Mouse (Mus musculus) heart, embryonic 13.5 days (tissue): ENCODE data around the gene Fam161a. TPM values are rescaled to one million over a fixed set of nuclear protein-coding genes. Genes with fewer than 3 reads are reported as not detected.
"Not testable (repeated sequence)": the region's sequence is repeated elsewhere in the genome, so short reads cannot be mapped to it uniquely, and the experiment has no call there.

Experiments used
- ATAC-seq: fragments of 200-750 bp; cut with Nextera tagmentation; 2 replicates; pipeline ENCODE4 v1.8.0; 2017; ENCODE audit warnings: moderate TSS enrichment; ENCODE audit not compliant: insufficient number of reproducible peaks, low FRiP score, low TSS enrichment; ENCODE audit errors: extremely low read depth
- H3K27ac ChIP-seq: fragments of 300-500 bp; sonication (generic); replicated peaks from 2 replicates; pipeline ENCODE4 v1.5.1; 2015; ENCODE audit warnings: moderate library complexity, mild to moderate bottlenecking, inconsistent platforms
- H3K27me3 ChIP-seq: fragments of 300-500 bp; sonication (generic); replicated peaks from 2 replicates; pipeline ENCODE4 v1.6.1; 2015; ENCODE audit warnings: mild to moderate bottlenecking, inconsistent platforms
- H3K36me3 ChIP-seq: fragments of 300-500 bp; sonication (generic); 2 replicates; pipeline ENCODE4 v1.6.1; 2015; ENCODE audit warnings: mild to moderate bottlenecking, inconsistent platforms
- H3K4me1 ChIP-seq: fragments of 300-500 bp; sonication (generic); 2 replicates; pipeline ENCODE4 v1.6.1; 2015; ENCODE audit warnings: inconsistent platforms
- H3K4me2 ChIP-seq: fragments of 300-500 bp; sonication (generic); 2 replicates; pipeline ENCODE4 v1.6.1; 2015; ENCODE audit warnings: inconsistent platforms, mild to moderate bottlenecking, moderate library complexity
- H3K4me3 ChIP-seq: fragments of 300-500 bp; sonication (generic); 2 replicates; pipeline ENCODE4 v1.5.1; 2015; ENCODE audit warnings: moderate library complexity, mild to moderate bottlenecking, inconsistent platforms
- H3K9ac ChIP-seq: fragments of 300-500 bp; sonication (generic); 2 replicates; pipeline ENCODE4 v1.6.1; 2015; ENCODE audit warnings: inconsistent platforms, mild to moderate bottlenecking, moderate library complexity
- H3K9me3 ChIP-seq: fragments of 300-500 bp; sonication (generic); 2 replicates; pipeline ENCODE4 v1.6.1; 2016; ENCODE audit warnings: inconsistent platforms
- WGBS: fragments of 180-500 bp; shearing (Covaris S2); methylation state at CpG from one replicate; pipeline ENCODE4 v1.1.7; 2015; ENCODE audit warnings: mixed read lengths; 5-methylcytosine and 5-hydroxymethylcytosine counted together
- polyA plus RNA-seq: library from polyadenylated mRNA; unstranded; fragments of >200 nt; fragmentation: Nextera tagmentation; extraction: Ambion mirVana; gene quantifications from 2 replicates; pipeline ENCODE4 v1.2.1, GENCODE M21; 2015

The Fam161a gene
- polyA plus RNA-seq, 1 experiment from 2014 or later: 0.99 TPM

DNA sequence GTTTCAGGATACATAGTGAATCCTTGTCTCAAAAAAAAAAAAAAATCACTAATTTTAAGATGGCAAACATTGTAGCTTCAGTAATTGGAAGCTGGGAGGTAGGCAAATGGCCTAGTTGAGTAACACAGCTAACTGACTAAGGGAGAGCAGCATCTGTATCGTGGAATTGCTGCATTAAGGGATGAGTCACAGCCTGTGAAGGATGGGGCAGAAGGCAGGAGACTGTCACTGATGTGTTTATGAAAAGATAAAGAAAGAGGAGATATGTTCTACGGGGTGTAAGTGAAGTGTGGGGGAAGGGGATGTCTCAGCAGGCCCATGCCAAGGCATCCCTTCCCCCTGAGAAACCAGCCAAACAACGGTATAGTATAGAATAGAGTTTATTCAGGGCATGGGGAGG, 56.5 kb downstream of the Fam161a start:
- Histone ChIP-seq H3K9me3 (no peaks in the 10 kb centered on the region), H3K4me3 (no peak overlapping the region), H3K4me1 (peaks cover 8% of the 10 kb centered on the region), H3K27ac (no peak overlapping the region), H3K4me2 (no peak overlapping the region), H3K27me3 (no peaks in the 10 kb centered on the region), H3K36me3 (no peaks in the 10 kb centered on the region), H3K9ac (no peak overlapping the region)
- 33% methylated on average over 3 of the region's 3 CpGs for WGBS
- ATAC-seq: no peak

DNA sequence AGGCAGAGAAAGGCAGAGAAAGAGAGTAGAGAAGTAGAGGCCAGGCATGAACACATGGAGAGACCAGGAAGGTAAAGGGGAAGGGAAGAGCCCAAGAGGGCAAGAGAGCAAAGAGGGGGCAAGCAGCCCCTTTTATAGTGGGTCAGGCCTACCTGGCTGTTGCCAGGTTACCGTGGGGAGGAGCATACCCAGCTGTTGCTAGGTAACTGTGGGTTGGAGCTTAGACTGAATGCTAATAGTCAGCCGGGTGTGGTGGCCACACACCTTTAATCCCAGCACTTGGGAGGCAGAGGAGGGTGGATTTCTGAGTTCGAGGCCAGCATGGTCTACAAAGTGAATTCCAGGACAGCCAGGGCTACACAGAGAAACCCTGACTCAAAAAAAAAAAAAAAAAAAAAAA, 56.9 kb downstream of the Fam161a start:
- WGBS: 37% methylated on average over 3 of the region's 3 CpGs
- not testable (repeated sequence) for H3K4me3 ChIP-seq, H3K36me3 ChIP-seq, H3K9me3 ChIP-seq, ATAC-seq, H3K27ac ChIP-seq, H3K9ac ChIP-seq, H3K4me2 ChIP-seq, H3K27me3 ChIP-seq, H3K4me1 ChIP-seq

GRCm38 (mm10) chr11:23065167-23065668, 57.9 kb downstream of the Fam161a start:
- Histone ChIP-seq H3K27me3 (no peaks in the 10 kb centered on the region), H3K36me3 (no peaks in the 10 kb centered on the region), H3K9me3 (no peaks in the 10 kb centered on the region), H3K27ac (no peak overlapping the region), H3K4me1 (peaks cover 8% of the 10 kb centered on the region), H3K4me3 (no peak overlapping the region), H3K9ac (no peak overlapping the region), H3K4me2 (no peak overlapping the region)
- ATAC-seq: no peak
- 79% methylated on average over 2 of the region's 2 CpGs for WGBS

- ATAC-seq: peak; percentile 96
- Histone ChIP-seq H3K27me3 (no peaks in the 10 kb centered on the region), H3K9me3 (no peaks in the 10 kb centered on the region), H3K9ac (peak overlapping the region; percentile 89), H3K4me1 (peaks cover 8% of the 10 kb centered on the region), H3K27ac (peak overlapping the region; percentile 74), H3K4me3 (peak overlapping the region; percentile 80), H3K4me2 (peak overlapping the region; percentile 89), H3K36me3 (no peaks in the 10 kb centered on the region)
- under 1% methylated on average over 49 of the region's 49 CpGs for WGBS
These were observed 60.2 kb downstream of the Fam161a start for GRCm38 (mm10) chr11:23067395-23068136.

- no peak for ATAC-seq
- H3K9ac ChIP-seq: peak overlapping the region; percentile 89
- peaks cover 8% of the 10 kb centered on the region for H3K4me1 ChIP-seq
- H3K4me2 ChIP-seq: peak overlapping the region; percentile 89
- no peaks in the 10 kb centered on the region for H3K9me3 ChIP-seq
- H3K27ac ChIP-seq: peak overlapping the region; percentile 74; the same call in 1 of the 2 replicates
- no peaks in the 10 kb centered on the region for H3K27me3 ChIP-seq
- H3K4me3 ChIP-seq: peak overlapping the region; percentile 80
- no peaks in the 10 kb centered on the region for H3K36me3 ChIP-seq
- 7% methylated on average over 10 of the region's 10 CpGs for WGBS
These were observed 60.9 kb downstream of the Fam161a start for GRCm38 (mm10) chr11:23068201-23068600.

GRCm38 (mm10) chr11:23068986-23069385, 61.7 kb downstream of the Fam161a start:
- not testable (repeated sequence) for ATAC-seq, H3K9me3 ChIP-seq, H3K27ac ChIP-seq, H3K27me3 ChIP-seq, H3K4me1 ChIP-seq, H3K4me2 ChIP-seq, H3K36me3 ChIP-seq, H3K9ac ChIP-seq, H3K4me3 ChIP-seq
- WGBS: 93% methylated on average over 9 of the region's 9 CpGs

DNA sequence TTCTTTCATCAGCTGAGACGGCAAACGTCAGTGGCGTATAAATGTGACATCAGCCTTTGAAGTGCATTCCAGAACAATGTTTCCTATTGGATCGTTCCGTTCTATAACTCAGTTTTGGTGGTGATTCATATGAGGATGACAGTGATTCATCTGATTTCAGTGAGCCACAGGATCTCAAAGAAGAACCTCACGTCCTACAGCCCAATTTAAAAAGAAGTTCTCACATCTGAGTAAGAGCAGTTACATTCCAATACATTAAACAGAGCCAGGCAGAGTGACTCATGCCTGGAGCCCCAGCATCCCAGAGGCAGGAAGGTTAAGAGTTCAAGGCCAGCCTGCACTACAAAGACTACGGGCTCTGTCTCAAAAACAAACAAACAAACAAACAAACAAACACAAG, 67.5 kb downstream of the Fam161a start:
- no peak for ATAC-seq
- no peaks in the 10 kb centered on the region for H3K4me1 ChIP-seq
- no peak overlapping the region for H3K4me3 ChIP-seq
- H3K4me2 ChIP-seq: no peak overlapping the region
- no peak overlapping the region for H3K9ac ChIP-seq
- no peaks in the 10 kb centered on the region for H3K9me3 ChIP-seq
- H3K27ac ChIP-seq: no peak overlapping the region
- no peaks in the 10 kb centered on the region for H3K27me3 ChIP-seq
- H3K36me3 ChIP-seq: no peaks in the 10 kb centered on the region
- 69% methylated on average over 7 of the region's 7 CpGs for WGBS

- no peak for ATAC-seq
- H3K9ac ChIP-seq: no peak overlapping the region
- no peak overlapping the region for H3K27ac ChIP-seq
- WGBS: 78% methylated on average over 1 of the region's 1 CpGs
- H3K27me3 ChIP-seq: no peaks in the 10 kb centered on the region
- no peaks in the 10 kb centered on the region for H3K36me3 ChIP-seq
- no peaks in the 10 kb centered on the region for H3K9me3 ChIP-seq
- H3K4me3 ChIP-seq: no peak overlapping the region
- H3K4me2 ChIP-seq: no peak overlapping the region
- H3K4me1 ChIP-seq: 0 out of 2 replicates have a peak, but pooled peaks cover 6% of the 10 kb centered on the region
These were observed 71.2 kb downstream of the Fam161a start for GRCm38 (mm10) chr11:23078541-23078940.

Other genes with a start within 250 kb of the Fam161a start
- 3.3 and 4.5 TPM in 2 replicates for gene B3gnt2, start 146.6 kb upstream of the Fam161a start, polyA plus RNA-seq
- gene Zrsr1, start 35.5 kb upstream of the Fam161a start, polyA plus RNA-seq: 1.8 and 2.4 TPM in 2 replicates
- 7.1 and 7.8 TPM in 2 replicates for gene Gm28048, start 25.4 kb upstream of the Fam161a start, polyA plus RNA-seq
- gene Commd1, start 25.1 kb upstream of the Fam161a start, polyA plus RNA-seq: 309 and 354 TPM in 2 replicates
- 204 and 221 TPM in 2 replicates for gene Cct4, start 17.0 kb upstream of the Fam161a start, polyA plus RNA-seq
- 51.9 and 52.8 TPM in 2 replicates for gene Xpo1, start 248.5 kb downstream of the Fam161a start, polyA plus RNA-seq